Mouse (Mus musculus) lung, postnatal 0 days (tissue): ENCODE results near the gene 9330159F19Rik.

Source experiments
- CTCF ChIP-seq: IDR thresholded peaks from 2 replicates; pipeline ENCODE4 v1.5.1; 2016; ENCODE audit warnings: antibody characterized with exemption, mild to moderate bottlenecking
- EP300 ChIP-seq: IDR thresholded peaks from 2 replicates; pipeline ENCODE4 v1.6.1; 2016; ENCODE audit warnings: antibody characterized with exemption, mild to moderate bottlenecking, control low read depth

DNA sequence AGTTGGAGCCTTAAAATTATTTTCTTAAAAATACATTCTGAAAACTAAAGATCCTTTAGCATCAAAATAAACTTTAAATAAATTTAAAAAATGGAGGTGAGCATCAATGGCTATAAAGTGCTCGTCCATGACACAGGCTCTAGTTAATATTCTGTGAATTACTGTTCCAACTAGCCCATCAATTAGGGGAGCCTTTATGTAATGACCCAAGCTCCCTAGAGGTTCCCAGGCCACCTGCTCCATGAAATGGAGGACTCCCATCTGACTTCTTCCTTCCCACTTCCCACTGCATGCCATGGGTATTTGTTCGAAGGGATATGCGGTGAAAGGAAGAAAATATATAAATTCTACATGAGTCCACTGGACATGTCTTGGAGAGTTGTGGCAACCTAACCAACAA is 31.2 kb upstream of the 9330159F19Rik start:
- TF ChIP-seq CTCF (no peak), EP300 (no peak)
